Mouse (Mus musculus) MEL (cell line): ENCODE measurements around the gene Exosc1. TPM values are rescaled to one million over a fixed set of nuclear protein-coding genes. Genes with fewer than 3 reads are reported as not detected.

Experiments used
- DNase-seq: peaks from one replicate; pipeline ENCODE4 v3.0.0; 2011; ENCODE audit warnings: low read depth, low spot score
- H3K27ac ChIP-seq: 2 replicates; pipeline ENCODE4 v1.5.1; 2012; ENCODE audit warnings: low read depth, mild to moderate bottlenecking, control low read depth, low read length, moderate library complexity; ENCODE audit not compliant: control insufficient read depth
- H3K27me3 ChIP-seq, 2 experiments: fragments of 150-350 bp in 1 of 2; sonication (generic) in 1 of 2; 2 replicates each; pipeline ENCODE4 v1.6.1; 2012; ENCODE audit warnings: low read length in 2 of 2, mild to moderate bottlenecking in 2 of 2, improper control_type of control experiment in 1 of 2, moderate library complexity in 1 of 2; ENCODE audit not compliant: insufficient read depth in 2 of 2, control insufficient read depth in 1 of 2
- H3K36me3 ChIP-seq, 2 experiments: 2 replicates each; pipeline ENCODE4 v1.6.1; 2012 to 2014; ENCODE audit warnings: low read length in 2 of 2, improper control_type of control experiment in 1 of 2, inconsistent platforms in 1 of 2, mild to moderate bottlenecking in 1 of 2; ENCODE audit not compliant: insufficient read depth in 2 of 2, control insufficient read depth in 1 of 2
- H3K4me1 ChIP-seq, 2 experiments: fragments of 150-350 bp in 1 of 2; sonication (generic) in 1 of 2; 2 replicates each; pipeline ENCODE4 v1.6.1; 2012; ENCODE audit warnings: low read length in 2 of 2, improper control_type of control experiment in 1 of 2, mild to moderate bottlenecking in 1 of 2; ENCODE audit not compliant: insufficient read depth in 2 of 2, control insufficient read depth in 1 of 2
- H3K4me3 ChIP-seq, 2 experiments: fragments of 150-350 bp in 1 of 2; sonication (generic) in 1 of 2; 2 replicates each; pipeline ENCODE4 v1.5.1; 2012; ENCODE audit warnings: low read depth in 2 of 2, low read length in 2 of 2, mild to moderate bottlenecking in 2 of 2, moderate library complexity in 2 of 2, control low read depth in 1 of 2, improper control_type of control experiment in 1 of 2; ENCODE audit not compliant: control insufficient read depth in 1 of 2, insufficient read depth in 1 of 2
- H3K79me2 ChIP-seq: 2 replicates; pipeline ENCODE4 v1.6.1; 2012; ENCODE audit warnings: mild to moderate bottlenecking, low read length, moderate library complexity; ENCODE audit not compliant: control insufficient read depth, poor library complexity, insufficient read depth
- H3K9ac ChIP-seq: 2 replicates; pipeline ENCODE4 v1.6.1; 2012; ENCODE audit warnings: low read depth, mild to moderate bottlenecking, control low read depth, low read length, moderate library complexity; ENCODE audit not compliant: control insufficient read depth, poor library complexity, severe bottlenecking
- H3K9me3 ChIP-seq: fragments of 150-350 bp; sonication (generic); replicated peaks from 2 replicates; pipeline ENCODE4 v1.6.1; 2012; ENCODE audit warnings: mild to moderate bottlenecking, low read length, improper control_type of control experiment, moderate library complexity; ENCODE audit not compliant: insufficient read depth
- CHD2 ChIP-seq: IDR thresholded peaks from 2 replicates; pipeline ENCODE4 v1.6.1; 2011; ENCODE audit warnings: low read length, improper control_type of control experiment
- E2F4 ChIP-seq: IDR thresholded peaks from 2 replicates; pipeline ENCODE4 v1.6.1; 2011; ENCODE audit warnings: low read depth, low read length, improper control_type of control experiment, borderline replicate concordance
- GATA1 ChIP-seq: IDR thresholded peaks from 2 replicates; pipeline ENCODE4 v1.6.1; 2011; ENCODE audit warnings: low read depth, low read length, improper control_type of control experiment
- HCFC1 ChIP-seq: IDR thresholded peaks from 2 replicates; pipeline ENCODE4 v1.6.1; 2012; ENCODE audit warnings: low read depth, mild to moderate bottlenecking, inconsistent platforms, low read length, improper control_type of control experiment, moderate library complexity
- JUND ChIP-seq: IDR thresholded peaks from 2 replicates; pipeline ENCODE4 v1.6.1; 2011; ENCODE audit warnings: low read depth, mild to moderate bottlenecking, improper control_type of control experiment, low read length
- MAX ChIP-seq: IDR thresholded peaks from 2 replicates; pipeline ENCODE4 v1.6.1; 2011; ENCODE audit warnings: low read length, improper control_type of control experiment
- MAZ ChIP-seq: IDR thresholded peaks from 2 replicates; pipeline ENCODE4 v1.6.1; 2012; ENCODE audit warnings: low read depth, mild to moderate bottlenecking, inconsistent platforms, low read length, improper control_type of control experiment
- MXI1 ChIP-seq: IDR thresholded peaks from 2 replicates; pipeline ENCODE4 v1.6.1; 2011; ENCODE audit warnings: mild to moderate bottlenecking, low read depth, low read length, improper control_type of control experiment
- MYB ChIP-seq: IDR thresholded peaks from 2 replicates; pipeline ENCODE4 v1.6.1; 2011; ENCODE audit warnings: mild to moderate bottlenecking, low read depth, low read length, improper control_type of control experiment
- POLR2A ChIP-seq, 2 experiments: IDR thresholded peaks; 2 replicates each; pipeline ENCODE4 v1.6.1; 2011 to 2012; ENCODE audit warnings: low read length in 2 of 2, mild to moderate bottlenecking in 2 of 2, control low read depth in 1 of 2, improper control_type of control experiment in 1 of 2, low read depth in 1 of 2, moderate library complexity in 1 of 2; ENCODE audit not compliant: control insufficient read depth in 1 of 2, insufficient read depth in 1 of 2, poor library complexity in 1 of 2
- POLR2AphosphoS5 ChIP-seq: IDR thresholded peaks from 2 replicates; pipeline ENCODE4 v1.6.1; 2012; ENCODE audit warnings: low read depth, borderline replicate concordance, mild to moderate bottlenecking, inconsistent platforms, low read length, moderate library complexity, mixed read lengths
- RAD21 ChIP-seq: IDR thresholded peaks from 2 replicates; pipeline ENCODE4 v1.6.1; 2011; ENCODE audit warnings: mild to moderate bottlenecking, low read depth, low read length, improper control_type of control experiment
- RCOR1 ChIP-seq: IDR thresholded peaks from 2 replicates; pipeline ENCODE4 v1.6.1; 2012; ENCODE audit warnings: low read depth, mild to moderate bottlenecking, inconsistent platforms, low read length, improper control_type of control experiment
- SMC3 ChIP-seq: IDR thresholded peaks from 2 replicates; pipeline ENCODE4 v1.6.1; 2011; ENCODE audit warnings: low read depth, low read length, improper control_type of control experiment
- TAL1 ChIP-seq: IDR thresholded peaks from 2 replicates; pipeline ENCODE4 v1.6.1; 2012; ENCODE audit warnings: mild to moderate bottlenecking, inconsistent platforms, low read length, moderate library complexity, mixed read lengths
- TBP ChIP-seq: IDR thresholded peaks from 2 replicates; pipeline ENCODE4 v1.8.0; 2011; ENCODE audit warnings: low read depth, low read length, improper control_type of control experiment
- TCF12 ChIP-seq: IDR thresholded peaks from 2 replicates; pipeline ENCODE4 v1.6.1; 2014; ENCODE audit warnings: low read depth, mild to moderate bottlenecking, inconsistent platforms, low read length, improper control_type of control experiment, moderate library complexity
- UBTF ChIP-seq: IDR thresholded peaks from 2 replicates; pipeline ENCODE4 v1.6.1; 2012; ENCODE audit warnings: low read depth, mild to moderate bottlenecking, inconsistent platforms, low read length, improper control_type of control experiment, moderate library complexity, borderline replicate concordance; ENCODE audit not compliant: insufficient read depth
- USF1 ChIP-seq: IDR thresholded peaks from 2 replicates; pipeline ENCODE4 v1.6.1; 2014; ENCODE audit warnings: low read depth, mild to moderate bottlenecking, inconsistent platforms, low read length, improper control_type of control experiment, moderate library complexity
- USF2 ChIP-seq, 2 experiments: IDR thresholded peaks; 2 replicates each; pipeline ENCODE4 v1.6.1; 2011 to 2012; ENCODE audit warnings: improper control_type of control experiment in 2 of 2, low read length in 2 of 2, borderline replicate concordance in 1 of 2, inconsistent platforms in 1 of 2, low read depth in 1 of 2, mild to moderate bottlenecking in 1 of 2; ENCODE audit not compliant: insufficient read depth in 1 of 2
- ZMIZ1 ChIP-seq: IDR thresholded peaks from 2 replicates; pipeline ENCODE4 v1.6.1; 2012; ENCODE audit warnings: low read depth, mild to moderate bottlenecking, inconsistent platforms, low read length, improper control_type of control experiment, moderate library complexity
- ZNF384 ChIP-seq: IDR thresholded peaks from 2 replicates; pipeline ENCODE4 v1.6.1; 2012; ENCODE audit warnings: low read depth, mild to moderate bottlenecking, inconsistent platforms, low read length, improper control_type of control experiment
- polyA plus RNA-seq, 2 experiments: library from polyadenylated mRNA; stranded (reverse) in 1 of 2; unstranded in 1 of 2; fragments of >175 nt in 1 of 2; fragments of >200 nt in 1 of 2; gene quantifications; 2 replicates each; pipeline versions ENCODE4 v1.2.1 to v1.2.4; 2012; ENCODE audit warnings: low replicate concordance in 2 of 2, low read depth in 1 of 2; ENCODE audit not compliant: insufficient read length in 2 of 2, insufficient read depth in 1 of 2, missing spikeins in 1 of 2
- total RNA-seq: library from RNA; depleted of rRNA; stranded (reverse); fragments of 300-350 nt; gene quantifications from 2 replicates; pipeline ENCODE4 v1.2.3, GENCODE M21; 2012

The Exosc1 gene
- total and polyA plus RNA-seq, 3 experiments: 118 to 390 (median 162) TPM

DNA sequence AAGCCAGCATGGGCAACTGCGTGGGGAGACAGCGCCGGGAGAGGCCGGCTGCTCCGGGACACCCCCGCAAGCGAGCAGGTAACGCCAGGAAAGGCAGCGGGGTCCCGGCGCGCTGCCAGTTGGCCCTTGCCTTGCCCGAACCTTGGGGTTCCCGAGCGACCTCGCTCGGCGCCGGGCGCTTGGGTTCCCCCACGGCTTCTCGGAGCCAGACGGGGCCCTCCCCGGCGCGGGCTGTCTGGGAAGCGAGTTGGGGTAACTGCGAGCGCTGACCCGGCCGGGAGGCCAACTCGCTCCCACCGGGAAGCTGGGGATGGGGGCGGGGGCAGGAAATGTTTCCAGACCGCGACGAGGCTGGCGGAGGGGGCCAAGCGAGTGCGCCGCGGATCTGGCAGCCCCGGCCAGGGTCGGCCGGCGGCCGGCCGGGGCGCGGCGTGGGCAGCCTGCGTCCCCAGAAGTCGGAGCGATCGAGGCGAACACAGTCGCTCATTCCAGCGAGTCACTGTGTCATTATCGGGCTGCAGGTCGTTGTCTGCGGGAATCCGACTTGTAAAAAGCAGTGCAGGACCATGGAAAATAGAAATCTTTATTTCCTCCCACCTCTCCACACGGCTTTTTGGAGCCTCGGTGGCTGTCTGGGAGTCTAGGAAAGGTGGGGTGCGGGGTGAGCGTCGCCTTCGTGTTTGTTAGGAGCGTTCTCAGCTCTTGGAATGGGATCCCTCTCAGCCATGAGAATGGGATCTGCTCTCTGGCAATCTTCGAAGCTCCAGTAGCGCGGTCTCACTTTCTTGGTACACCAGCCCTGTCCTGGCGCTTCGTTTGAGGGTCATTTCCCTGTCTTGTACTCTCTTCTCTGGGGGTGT lies 48.9 kb upstream of the Exosc1 start (continued):
- TF ChIP-seq TAL1: no peak
- TF ChIP-seq MAZ: peak; percentile 36; the same call in 1 of the 2 replicates
- TF ChIP-seq ZNF384: no peak
- TF ChIP-seq CHD2: no peak
- TF ChIP-seq RCOR1: no peak
- TF ChIP-seq POLR2AphosphoS5: no peak
- no peak for TF ChIP-seq POLR2A (IDR thresholded peaks at IDR 0.05; ENCODE audit: control insufficient read depth in 1 of 2, insufficient read depth in 1 of 2, low read depth in 1 of 2, low read length in 2 of 2, poor library complexity in 1 of 2)
- TF ChIP-seq USF1: no peak
- TF ChIP-seq ZMIZ1: no peak
- no peak for TF ChIP-seq USF2 (IDR thresholded peaks at IDR 0.05; ENCODE audit: borderline replicate concordance in 1 of 2, insufficient read depth in 1 of 2, low read depth in 1 of 2, low read length in 2 of 2)
- TF ChIP-seq TCF12: no peak
- no peak for TF ChIP-seq E2F4
- TF ChIP-seq, all 39 proteins: peak for 8

- peak within 1 kb of the TSS; percentile 94 for H3K9ac ChIP-seq
- H3K4me3 ChIP-seq: peak within 1 kb of the TSS; percentile 86 to 93
- no peak for DNase-seq
- peaks cover 24% of the 10 kb centered on the region for H3K79me2 ChIP-seq
- H3K27me3 ChIP-seq: no peaks in the 10 kb centered on the region
- peak within 1 kb of the TSS; percentile 49 for H3K27ac ChIP-seq
- H3K9me3 ChIP-seq: no peaks in the 10 kb centered on the region
- peaks cover 0 to 10% of the 10 kb centered on the region in 2 experiments; a peak in 2 of 4 replicates for H3K36me3 ChIP-seq
- peaks cover 0 to 5% of the 10 kb centered on the region in 2 experiments; a peak in 1 of 4 replicates for H3K4me1 ChIP-seq
- TF ChIP-seq GATA1 (no peak), MYB (no peak), TBP (no peak), UBTF (0 out of 2 replicates have a peak, but pooled peaks have one; percentile 3), RCOR1 (peak; percentile 1; the same call in 1 of the 2 replicates), POLR2A (IDR thresholded peaks at IDR 0.05; ENCODE audit: control insufficient read depth in 1 of 2, insufficient read depth in 1 of 2, low read depth in 1 of 2, low read length in 2 of 2, poor library complexity in 1 of 2) (no peak), JUND (no peak), RAD21 (no peak), MAX (no peak), MXI1 (no peak), SMC3 (no peak), HCFC1 (no peak)
These were observed 48.3 kb upstream of the Exosc1 start, which contains the start of gene Ubtd1 for GRCm38 (mm10) chr19:41981595-41981927. Ubtd1 (plus strand) TSS chr19:41981763.
